Mouse (Mus musculus) thymus, adult 2 months (tissue): ENCODE measurements around the gene Sufu.

Source experiments
- CTCF ChIP-seq: fragments of 200-500 bp; IDR thresholded peaks from 2 replicates; pipeline ENCODE4 v1.5.1; 2012; ENCODE audit warnings: mild to moderate bottlenecking, control low read depth, low read length, moderate library complexity, borderline replicate concordance; ENCODE audit not compliant: control insufficient read depth, poor library complexity, insufficient read depth; ENCODE audit errors: extremely low read depth
- POLR2A ChIP-seq: fragments of 200-500 bp; IDR thresholded peaks from 2 replicates; pipeline ENCODE4 v1.6.1; 2012; ENCODE audit warnings: mild to moderate bottlenecking, low read length, control low read depth, moderate library complexity; ENCODE audit not compliant: control insufficient read depth, poor library complexity, insufficient read depth; ENCODE audit errors: extremely low read depth

- TF ChIP-seq POLR2A (no peak), CTCF (no peak)
Observed at GRCm38 (mm10) chr19:46444209-46444608, 47.5 kb downstream of the Sufu start.
